Mouse (Mus musculus): ENCODE data around the gene Fars2.
A peak's percentile ranks its signal among the peaks of the same experiment; 100 is the strongest.

The Fars2 gene

GRCm38 (mm10) chr13:36469412-36470125 lies 352.4 kb downstream of the Fars2 start:
- DNase-seq = no peak

- DNase-seq = no peak
Observed at GRCm38 (mm10) chr13:36477648-36478047, 360.4 kb downstream of the Fars2 start.

GRCm38 (mm10) chr13:36478243-36478642 lies 361.0 kb downstream of the Fars2 start:
- no peak for DNase-seq

- DNase-seq = no peak
Observed at GRCm38 (mm10) chr13:36480101-36480500, 362.9 kb downstream of the Fars2 start.

- DNase-seq = no peak
Observed at GRCm38 (mm10) chr13:36484391-36484790, 367.2 kb downstream of the Fars2 start.

GRCm38 (mm10) chr13:36486756-36487155 lies 369.5 kb downstream of the Fars2 start:
- no peak for DNase-seq

GRCm38 (mm10) chr13:36489365-36489764 lies 372.2 kb downstream of the Fars2 start:
- DNase-seq = no peak

GRCm38 (mm10) chr13:36490612-36491011 lies 373.4 kb downstream of the Fars2 start:
- no peak for DNase-seq

GRCm38 (mm10) chr13:36492397-36492796 lies 375.2 kb downstream of the Fars2 start:
- no peak for DNase-seq

- no peak for DNase-seq
Observed at GRCm38 (mm10) chr13:36493294-36493693, 376.1 kb downstream of the Fars2 start.

GRCm38 (mm10) chr13:36493762-36494161 lies 376.6 kb downstream of the Fars2 start:
- DNase-seq = no peak

- no peak for DNase-seq
Observed at GRCm38 (mm10) chr13:36495980-36496379, 378.8 kb downstream of the Fars2 start.

- peak; percentile 39 to 41 for DNase-seq
Observed at GRCm38 (mm10) chr13:36497346-36497745, 380.1 kb downstream of the Fars2 start.

GRCm38 (mm10) chr13:36500370-36500905 lies 383.2 kb downstream of the Fars2 start:
- DNase-seq = no peak

- DNase-seq = no peak
Observed at GRCm38 (mm10) chr13:36503551-36503950, 386.3 kb downstream of the Fars2 start.

GRCm38 (mm10) chr13:36503991-36504390 lies 386.8 kb downstream of the Fars2 start:
- no peak for DNase-seq

- DNase-seq = no peak
Observed at GRCm38 (mm10) chr13:36505730-36506129, 388.5 kb downstream of the Fars2 start.

GRCm38 (mm10) chr13:36506315-36506714 lies 389.1 kb downstream of the Fars2 start:
- DNase-seq = peak; percentile 21 to 24

GRCm38 (mm10) chr13:36510161-36510560 lies 392.9 kb downstream of the Fars2 start:
- DNase-seq = no peak

GRCm38 (mm10) chr13:36513126-36513525 lies 395.9 kb downstream of the Fars2 start:
- no peak for DNase-seq

- no peak for DNase-seq
Observed at GRCm38 (mm10) chr13:36518144-36518571, 400.9 kb downstream of the Fars2 start.

- no peak for DNase-seq
Observed at GRCm38 (mm10) chr13:36527761-36528160, 410.5 kb downstream of the Fars2 start.

GRCm38 (mm10) chr13:36528223-36528895 lies 411.1 kb downstream of the Fars2 start:
- DNase-seq = no peak

GRCm38 (mm10) chr13:36529467-36530039 lies 412.3 kb downstream of the Fars2 start:
- DNase-seq = no peak
